Mouse (Mus musculus) CH12F3 (cell line): ENCODE results near the gene Coq6.
"Not testable (repeated sequence)": the region's sequence is repeated elsewhere in the genome, so short reads cannot be mapped to it uniquely, and the experiment has no call there.

ENCODE experiments used
- in situ Hi-C: fragments of 300-500 bp; cut with MboI; formaldehyde crosslinking; loops from 2 replicates; pipeline ENCODE4 v1.14.3; 2020; ENCODE audit warnings: low sequenced_read_pairs

The Coq6 gene

DNA sequence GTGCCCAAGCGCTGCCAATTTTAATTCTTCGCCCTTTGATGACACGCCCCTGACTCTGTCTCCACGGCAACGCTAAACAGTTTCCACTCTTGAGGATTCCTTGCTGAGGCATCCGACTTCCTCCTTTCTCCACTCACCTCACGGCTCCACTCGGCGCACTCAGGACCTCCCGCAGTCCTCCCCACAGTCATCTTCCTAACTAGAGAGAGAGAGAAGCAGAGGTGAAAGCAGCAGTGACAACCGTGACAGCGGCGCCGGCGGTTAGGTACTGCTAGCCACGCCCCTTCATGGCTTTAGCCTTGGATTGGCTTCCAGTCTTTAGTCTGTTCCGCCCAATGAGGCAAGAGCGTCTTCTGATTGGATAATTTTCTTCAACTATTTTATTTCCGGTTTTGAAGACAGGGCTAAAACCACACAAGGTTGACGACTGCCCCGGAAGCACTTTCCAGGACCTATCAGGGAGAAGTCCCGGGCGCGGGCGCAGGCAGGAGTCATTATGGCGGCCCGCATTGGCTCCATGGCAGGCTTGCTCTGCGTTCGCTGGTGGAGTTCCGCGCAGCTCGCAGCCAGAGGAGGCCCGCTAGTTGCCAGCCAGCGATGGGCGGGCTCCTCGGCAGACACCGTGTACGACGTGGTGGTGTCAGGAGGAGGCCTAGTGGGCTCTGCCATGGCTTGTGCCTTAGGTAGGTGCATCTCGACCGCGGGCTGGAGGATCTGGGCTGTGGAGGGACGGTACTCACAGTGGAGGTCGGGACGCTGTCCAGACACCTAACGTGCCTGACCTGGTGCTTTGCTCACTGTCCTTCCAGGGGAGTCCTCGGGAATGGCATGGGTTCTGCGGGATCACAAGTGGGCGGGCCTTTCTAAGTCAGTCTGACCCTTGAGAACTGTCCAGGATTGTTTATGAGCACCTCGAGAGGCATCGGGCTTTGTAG lies at the start of gene Coq6, which contains the start of gene Fam161b:
TSS of gene Coq6 (plus strand) at position 103 of the 935 bp plus-strand sequence.
TSS of gene Fam161b (minus strand) at position 279 of the 935 bp plus-strand sequence.
- in situ Hi-C loops = no loop called here

DNA sequence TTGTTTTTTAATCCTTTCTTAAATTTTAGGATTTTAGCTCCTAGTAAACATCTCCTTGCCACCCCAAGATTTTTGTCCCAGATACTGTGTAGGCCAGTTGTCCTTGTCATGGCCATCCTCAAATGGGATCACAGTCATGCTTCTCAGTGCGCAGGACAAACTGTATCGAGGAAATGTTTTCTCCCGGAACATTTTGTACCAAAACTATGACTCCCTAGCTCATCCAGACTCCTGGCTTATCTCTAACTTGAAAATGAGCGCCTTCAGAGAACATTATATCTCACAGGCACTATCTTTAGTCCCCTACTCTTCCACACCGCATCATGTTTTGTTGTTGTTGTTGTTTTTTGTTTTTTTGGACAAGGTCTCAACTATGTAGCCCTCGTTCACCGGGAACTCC lies 45.5 kb upstream of the Coq6 start:
- in situ Hi-C loops = no loop called here

DNA sequence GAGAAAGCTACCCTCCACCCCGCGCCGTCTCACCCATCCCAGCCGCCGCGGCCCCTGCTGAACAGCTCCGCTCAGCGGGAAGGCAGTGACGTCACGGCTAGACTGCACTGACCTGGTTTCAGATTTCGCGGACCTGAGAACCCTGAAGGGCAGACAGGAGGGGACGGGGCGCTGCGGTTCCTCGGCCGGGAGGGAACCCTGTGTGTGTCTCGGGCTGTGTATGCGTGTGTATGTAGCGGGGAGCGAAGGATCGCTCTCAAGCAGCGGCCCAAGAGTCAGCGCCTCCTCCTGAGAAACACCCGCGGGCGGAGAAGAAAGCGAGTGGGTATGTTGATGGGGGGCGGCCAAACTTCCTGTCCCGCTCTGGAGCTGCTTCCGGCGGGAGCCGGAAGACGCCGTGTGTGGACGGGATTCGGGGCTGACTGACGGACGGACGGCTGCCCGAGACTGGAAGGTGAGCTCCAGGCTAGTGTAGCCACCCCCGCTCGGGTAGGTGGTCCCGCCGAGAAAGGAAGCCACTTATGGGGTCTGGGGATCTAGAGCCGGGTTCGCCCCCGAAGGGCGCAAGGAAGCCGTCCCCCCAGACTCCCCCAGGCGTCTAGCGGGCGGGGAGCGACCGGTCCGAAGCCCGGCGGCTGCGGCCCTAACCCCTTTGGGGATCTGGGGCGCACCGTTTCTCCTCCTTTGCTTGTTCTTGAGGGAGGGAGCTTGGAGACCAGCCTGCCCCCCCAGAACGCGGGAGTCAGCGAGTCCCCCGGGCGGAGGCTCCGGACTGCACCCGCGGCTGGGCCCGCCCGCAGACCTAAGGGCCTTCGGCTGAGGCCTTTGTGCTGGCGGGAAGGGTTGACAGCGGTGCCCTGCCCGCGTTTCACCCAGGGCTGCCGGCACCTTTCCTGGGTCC lies 44.5 kb upstream of the Coq6 start, which contains the start of gene Zfp410:
TSS of gene Zfp410 (plus strand) at position 132 of the 901 bp plus-strand sequence.
- in situ Hi-C loops = no loop called here

- in situ Hi-C loops = no loop called here
Measured at GRCm38 (mm10) chr12:84327111-84327512, 34.3 kb upstream of the Coq6 start.

GRCm38 (mm10) chr12:84336963-84337625 lies 24.4 kb upstream of the Coq6 start:
- in situ Hi-C loops = no loop called here

DNA sequence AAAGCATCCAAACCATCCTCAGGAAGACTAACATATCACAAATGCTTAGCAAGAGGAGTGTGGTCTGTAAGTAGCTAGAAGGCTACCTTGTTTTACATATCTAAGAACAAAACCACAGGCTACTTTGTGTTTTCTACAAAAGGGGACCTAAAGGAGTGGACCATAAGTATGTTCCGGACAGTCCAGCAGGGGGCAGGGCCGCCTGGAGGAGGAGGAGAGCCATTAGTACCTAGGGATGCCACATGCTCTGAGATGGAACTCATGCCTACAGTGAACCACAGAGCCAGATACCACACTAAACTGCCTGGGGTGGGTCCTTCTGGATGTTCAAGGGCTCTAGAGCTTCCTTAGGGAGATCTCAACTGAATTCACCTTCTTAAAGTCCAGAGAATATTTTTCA lies 14.3 kb upstream of the Coq6 start:
- in situ Hi-C loops = no loop called here

GRCm38 (mm10) chr12:84358699-84359098 lies 2.8 kb upstream of the Coq6 start:
- in situ Hi-C loops = not testable (repeated sequence)

DNA sequence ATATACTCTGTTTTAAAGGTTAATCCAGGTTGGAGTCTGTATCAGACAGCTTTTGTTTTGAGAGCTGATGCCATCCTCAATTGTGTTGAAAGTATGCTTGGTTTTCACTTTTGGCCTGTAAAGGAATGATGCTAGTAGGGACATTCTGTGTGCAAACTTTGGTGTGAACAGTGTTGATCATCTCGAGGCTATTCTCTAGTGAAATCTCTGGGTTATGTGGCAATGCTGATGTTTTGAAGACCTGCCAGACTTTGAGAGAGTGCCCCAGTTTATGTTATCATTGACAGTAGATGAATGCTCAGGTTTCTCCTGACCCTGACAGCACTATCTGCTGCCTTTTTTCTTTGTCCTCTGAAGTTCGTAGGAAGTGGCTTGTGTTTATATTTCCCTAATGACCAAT lies 1.4 kb downstream of the Coq6 start:
- in situ Hi-C loops = no loop called here

DNA sequence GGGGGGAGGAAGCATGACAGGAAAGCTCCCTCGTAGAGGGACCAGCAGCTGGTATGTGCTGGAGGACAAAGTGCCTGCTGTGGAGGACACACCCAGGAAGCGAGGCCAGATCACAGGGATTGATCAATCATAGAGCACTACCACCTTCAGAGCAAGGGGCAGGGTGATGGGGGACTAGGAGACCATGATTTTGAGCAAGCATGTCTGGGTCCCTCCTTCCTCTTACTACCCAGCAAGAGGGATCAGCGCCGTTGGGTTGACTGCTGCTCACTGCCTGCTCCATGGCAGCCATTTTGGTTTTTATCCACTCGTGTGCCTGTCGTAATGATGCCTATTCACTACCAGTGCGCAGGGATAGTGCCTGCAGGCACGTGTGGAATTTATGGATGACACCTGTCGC lies 2.8 kb downstream of the Coq6 start:
- in situ Hi-C loops = no loop called here

- in situ Hi-C loops = no loop called here
Measured at GRCm38 (mm10) chr12:84365137-84365536, 3.7 kb downstream of the Coq6 start.

- in situ Hi-C loops = no loop called here
Measured at GRCm38 (mm10) chr12:84366971-84367370, 5.5 kb downstream of the Coq6 start.

DNA sequence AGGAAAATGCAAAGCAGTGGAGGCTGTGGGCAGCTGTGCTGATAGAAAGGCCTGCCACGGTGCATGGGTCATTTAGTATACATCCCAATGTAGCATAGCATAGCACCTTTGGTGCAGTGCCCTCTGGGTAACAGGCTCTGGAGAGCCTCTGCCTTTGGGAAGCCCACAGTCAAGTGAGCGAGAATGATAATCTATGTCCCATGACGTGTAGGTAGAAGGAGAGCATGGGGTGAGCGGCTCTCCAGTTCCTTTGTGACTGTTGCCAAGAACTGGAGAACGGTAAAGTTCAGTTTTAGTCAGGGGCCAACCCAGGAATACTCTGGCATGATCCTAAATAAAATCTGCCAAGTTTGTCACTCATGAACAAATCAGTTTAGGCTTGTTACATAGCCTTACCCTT lies 10.2 kb downstream of the Coq6 start:
- in situ Hi-C loops = no loop called here

DNA sequence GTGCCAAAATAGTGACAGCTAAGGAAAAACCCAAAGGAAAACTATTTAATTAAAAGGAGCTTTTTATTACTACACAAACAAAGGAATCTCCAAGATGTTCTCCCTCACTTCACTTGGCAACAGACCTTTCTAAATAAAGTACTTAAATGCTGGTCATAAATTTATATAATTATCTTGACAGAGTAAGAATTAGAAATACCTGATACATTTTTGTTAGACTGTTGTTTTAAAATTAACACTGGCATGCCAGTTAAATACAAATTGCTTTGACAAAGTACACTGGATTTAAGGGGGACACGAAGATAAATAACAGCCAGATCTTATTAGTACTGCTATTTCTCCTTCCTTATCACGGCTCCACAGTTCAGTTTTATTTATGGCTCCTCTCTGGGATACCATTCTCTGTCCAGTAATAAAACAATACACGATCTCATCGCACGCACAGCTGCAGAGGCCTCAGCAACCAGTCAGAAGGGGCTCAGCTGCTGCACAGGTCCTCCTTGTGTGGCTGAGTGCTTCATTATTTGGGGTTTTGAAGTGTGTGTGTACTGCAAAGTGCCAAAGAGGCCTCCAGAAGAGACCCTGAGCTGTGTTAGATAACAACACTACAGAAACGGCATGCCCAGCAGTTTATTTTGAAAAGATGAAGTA lies 12.5 kb downstream of the Coq6 start:
- in situ Hi-C loops = no loop called here

- in situ Hi-C loops = no loop called here
Measured at GRCm38 (mm10) chr12:84382369-84382768, 20.9 kb downstream of the Coq6 start.

- in situ Hi-C loops = no loop called here
Measured at GRCm38 (mm10) chr12:84384644-84385081, 23.2 kb downstream of the Coq6 start.

DNA sequence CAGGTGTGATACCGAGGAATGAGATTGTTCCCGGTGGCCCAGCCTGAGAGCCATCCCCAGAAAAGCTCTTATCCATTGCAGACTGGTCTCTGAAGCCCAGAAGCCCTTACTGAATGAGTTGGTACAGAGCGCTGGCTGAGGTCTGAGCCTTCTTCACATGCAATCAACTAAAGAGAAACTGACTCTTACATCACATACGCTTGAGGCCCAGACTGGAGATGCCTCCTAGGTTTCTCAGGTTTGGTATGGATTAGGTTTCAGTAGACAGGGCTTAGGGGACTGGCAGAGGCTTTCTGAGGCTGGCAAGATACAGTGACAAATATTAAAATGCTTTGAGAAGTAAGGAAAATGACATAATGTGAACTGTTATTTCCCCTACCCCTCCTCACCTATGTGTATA lies 24.0 kb downstream of the Coq6 start:
- in situ Hi-C loops = no loop called here

DNA sequence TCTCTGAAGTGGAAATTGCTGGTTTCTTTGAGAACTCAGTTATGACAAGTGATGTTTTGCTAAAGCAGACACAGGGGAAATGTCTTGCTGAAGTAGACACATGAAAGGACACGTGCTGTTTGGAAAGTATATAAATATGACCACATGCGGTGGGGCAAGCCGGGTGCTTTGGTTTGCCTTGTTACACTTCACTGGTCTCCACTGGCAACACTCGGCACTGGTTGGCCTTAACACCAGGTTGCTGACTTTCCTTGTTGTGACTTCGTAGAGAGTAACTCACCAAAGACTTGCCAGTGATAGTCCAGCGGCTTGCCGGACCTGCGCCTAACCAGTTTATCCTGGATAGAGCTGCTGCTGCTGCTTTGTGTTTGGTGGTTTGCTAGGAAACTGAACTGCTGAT lies 26.6 kb downstream of the Coq6 start:
- in situ Hi-C loops = no loop called here

DNA sequence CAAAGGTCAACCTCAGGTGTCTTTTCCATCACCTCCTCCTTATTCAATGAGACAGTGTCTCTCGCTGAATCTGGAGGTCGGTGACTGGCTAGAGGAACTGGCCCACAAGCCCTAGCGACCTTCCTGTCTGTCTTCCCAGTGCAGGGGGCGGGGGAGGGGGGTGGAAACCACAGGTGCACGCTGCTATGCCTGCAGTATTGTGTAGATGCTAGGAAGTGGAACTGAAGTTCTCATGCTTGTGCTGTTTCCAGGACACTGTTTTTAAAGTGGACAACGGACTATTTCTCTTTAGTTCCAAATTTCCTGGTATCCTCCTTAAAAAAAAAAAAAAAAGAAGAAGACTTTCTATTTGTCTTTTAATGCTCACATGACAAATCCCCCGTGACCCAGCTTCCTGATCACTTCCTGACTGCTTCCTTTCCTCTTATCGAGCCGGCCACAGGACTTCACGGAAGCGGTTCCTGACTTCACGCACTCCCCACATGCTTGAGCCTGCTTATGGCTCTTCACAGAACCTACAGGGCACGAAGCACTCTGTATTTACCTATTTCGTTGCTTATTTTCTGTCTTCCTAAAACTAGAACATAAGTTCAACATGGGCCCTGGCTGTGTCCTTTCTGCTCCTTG lies 27.4 kb downstream of the Coq6 start:
- in situ Hi-C loops = no loop called here

GRCm38 (mm10) chr12:84390336-84390735 lies 28.9 kb downstream of the Coq6 start:
- in situ Hi-C loops = no loop called here

GRCm38 (mm10) chr12:84392681-84393080 lies 31.2 kb downstream of the Coq6 start:
- in situ Hi-C loops = no loop called here
